Mouse (Mus musculus): ENCODE measurements at regions not wholly inside any gene's neighbourhood (a gene's known extent, or its start where the extent isn't known, plus 50 kb on each side); places are given as distances from the start of the nearest gene placed in this dataset.
"Not testable (repeated sequence)": the region's sequence is repeated elsewhere in the genome, so short reads cannot be mapped to it uniquely, and the experiment has no call there.

GRCm38 (mm10) chr3:33379604-33380003 lies 236.6 kb upstream of the Pex5l start:
- no peak overlapping the region for H3K27ac ChIP-seq
- no peaks in the 10 kb centered on the region for H3K27me3 ChIP-seq
- peaks cover 3% of the 10 kb centered on the region; the same call in 1 of the 2 replicates for H3K4me1 ChIP-seq (replicated peaks)
- WGBS: 70% methylated on average over 2 of the region's 2 CpGs
- no peak for ATAC-seq (replicated peaks; ENCODE audit: insufficient number of reproducible peaks, insufficient read depth, low FRiP score, low read depth)
- no peaks in the 10 kb centered on the region for H3K36me3 ChIP-seq
- no peak overlapping the region for H3K4me3 ChIP-seq
- no peaks in the 10 kb centered on the region for H3K9me3 ChIP-seq (replicated peaks)
- no peak overlapping the region for H3K4me2 ChIP-seq
- H3K9ac ChIP-seq: no peak overlapping the region

GRCm38 (mm10) chr3:33375161-33375560 lies 232.1 kb upstream of the Pex5l start:
- Histone ChIP-seq H3K9ac (no peak overlapping the region), H3K4me2 (no peak overlapping the region)
- 0 out of 2 replicates have a peak, but pooled peaks have one; percentile 18 for ATAC-seq (replicated peaks; ENCODE audit: insufficient number of reproducible peaks, insufficient read depth, low FRiP score, low read depth)

GRCm38 (mm10) chr3:33372806-33373205 lies 229.8 kb upstream of the Pex5l start:
- H3K4me2 ChIP-seq: no peak overlapping the region
- 48% methylated on average over 1 of the region's 1 CpGs for WGBS
- no peaks in the 10 kb centered on the region for H3K36me3 ChIP-seq
- H3K4me1 ChIP-seq (replicated peaks): no peaks in the 10 kb centered on the region; the same call in 1 of the 2 replicates
- no peak overlapping the region for H3K4me3 ChIP-seq
- no peaks in the 10 kb centered on the region for H3K9me3 ChIP-seq (replicated peaks)
- no peak overlapping the region for H3K9ac ChIP-seq
- no peak for ATAC-seq (replicated peaks; ENCODE audit: insufficient number of reproducible peaks, insufficient read depth, low FRiP score, low read depth)
- H3K27me3 ChIP-seq: no peaks in the 10 kb centered on the region
- no peak overlapping the region for H3K27ac ChIP-seq

More at GRCm38 (mm10) chr3:33375161-33375560, 232.1 kb upstream of the Pex5l start:
- Histone ChIP-seq H3K9me3 (replicated peaks) (no peaks in the 10 kb centered on the region), H3K27me3 (no peaks in the 10 kb centered on the region), H3K4me1 (replicated peaks) (peaks cover 3% of the 10 kb centered on the region; the same call in 1 of the 2 replicates), H3K4me3 (no peak overlapping the region), H3K27ac (no peak overlapping the region), H3K36me3 (no peaks in the 10 kb centered on the region)
- 73% methylated on average over 3 of the region's 3 CpGs for WGBS

DNA sequence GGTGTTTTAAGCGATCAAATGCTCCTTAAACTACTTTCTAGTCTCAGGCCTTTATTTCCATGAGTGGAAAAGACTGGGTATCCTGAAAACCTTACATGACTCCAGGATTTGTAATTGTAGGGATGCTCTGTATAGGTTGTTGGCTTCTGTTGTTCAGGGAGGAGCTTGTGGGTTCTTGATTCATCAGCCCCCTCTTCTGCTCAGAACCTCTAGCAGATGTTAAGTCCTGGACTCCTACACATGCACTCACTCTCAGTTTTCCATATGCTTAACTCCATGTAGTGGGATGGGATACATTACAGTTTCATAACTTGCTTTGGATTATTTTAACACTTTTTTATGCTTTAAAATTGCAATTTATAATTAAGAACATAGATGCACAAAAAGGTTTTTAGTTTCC lies 220.5 kb upstream of the Pex5l start:
- no peak overlapping the region for H3K27ac ChIP-seq
- no peak for ATAC-seq (replicated peaks; ENCODE audit: insufficient number of reproducible peaks, insufficient read depth, low FRiP score, low read depth)
- no peaks in the 10 kb centered on the region for H3K27me3 ChIP-seq
- no peaks in the 10 kb centered on the region for H3K36me3 ChIP-seq
- no peak overlapping the region for H3K4me2 ChIP-seq
- no peak overlapping the region for H3K9ac ChIP-seq
- no peak overlapping the region for H3K4me3 ChIP-seq
- no peaks in the 10 kb centered on the region for H3K4me1 ChIP-seq (replicated peaks)
- 78% methylated on average over 1 of the region's 1 CpGs for WGBS
- no peaks in the 10 kb centered on the region for H3K9me3 ChIP-seq (replicated peaks)

- no peak overlapping the region for H3K27ac ChIP-seq
- H3K27me3 ChIP-seq: no peaks in the 10 kb centered on the region
- no peaks in the 10 kb centered on the region for H3K4me1 ChIP-seq (replicated peaks)
- H3K36me3 ChIP-seq: no peaks in the 10 kb centered on the region
- H3K9ac ChIP-seq: no peak overlapping the region
- ATAC-seq (replicated peaks; ENCODE audit: insufficient number of reproducible peaks, insufficient read depth, low FRiP score, low read depth): no peak
- 86% methylated on average over 2 of the region's 2 CpGs for WGBS
- no peak overlapping the region for H3K4me3 ChIP-seq
- no peak overlapping the region for H3K4me2 ChIP-seq
- H3K9me3 ChIP-seq (replicated peaks): no peaks in the 10 kb centered on the region
Observed at GRCm38 (mm10) chr3:33360030-33360429, 217.0 kb upstream of the Pex5l start.

DNA sequence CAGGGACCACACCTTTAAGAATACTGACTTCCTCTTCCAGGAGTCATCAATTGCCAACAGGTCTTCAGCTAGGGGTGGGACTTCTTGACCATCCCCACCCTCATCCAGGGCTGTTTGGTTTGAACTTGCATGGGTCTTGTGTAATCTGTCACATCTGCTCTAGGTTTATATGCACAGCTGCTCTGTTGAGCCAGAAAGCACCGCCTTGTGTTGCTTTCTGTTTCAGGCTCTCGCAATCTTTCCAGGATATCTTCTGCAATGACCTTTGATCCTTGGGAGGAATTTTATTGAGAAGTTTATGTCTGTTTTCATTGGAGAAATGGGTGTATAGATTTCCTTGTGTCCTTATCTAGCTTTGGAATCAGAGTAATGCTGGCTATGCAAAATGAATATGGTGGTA lies 210.8 kb upstream of the Pex5l start:
- Histone ChIP-seq H3K27ac (no peak overlapping the region), H3K4me2 (no peak overlapping the region), H3K9me3 (replicated peaks) (no peaks in the 10 kb centered on the region), H3K4me3 (no peak overlapping the region), H3K4me1 (replicated peaks) (peaks cover 6% of the 10 kb centered on the region; the same call in 1 of the 2 replicates), H3K9ac (no peak overlapping the region), H3K27me3 (no peaks in the 10 kb centered on the region), H3K36me3 (no peaks in the 10 kb centered on the region)
- 83% methylated on average over 2 of the region's 2 CpGs for WGBS
- no peak for ATAC-seq (replicated peaks; ENCODE audit: insufficient number of reproducible peaks, insufficient read depth, low FRiP score, low read depth)

DNA sequence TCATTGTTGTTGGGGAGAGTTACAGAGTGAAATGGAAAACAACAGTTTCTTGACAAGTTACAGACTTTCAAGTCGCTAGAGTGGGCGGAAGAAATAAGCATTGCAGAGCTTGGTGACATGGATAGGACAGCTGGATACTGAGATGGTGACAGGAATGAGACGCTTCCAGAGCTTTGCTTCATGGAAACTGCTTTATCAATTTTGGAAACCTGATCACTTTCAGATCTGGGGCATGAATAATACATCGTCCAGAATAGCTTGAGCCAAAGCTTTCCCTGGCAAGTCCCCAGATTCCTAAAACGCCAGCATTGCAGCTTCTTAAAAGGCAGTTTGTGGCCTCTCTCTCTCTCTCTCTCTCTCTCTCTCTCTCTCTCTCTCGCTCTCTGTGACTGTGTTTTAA lies 207.9 kb upstream of the Pex5l start:
- Histone ChIP-seq H3K9ac (no peak overlapping the region), H3K36me3 (no peaks in the 10 kb centered on the region), H3K4me2 (no peak overlapping the region; the same call in 1 of the 2 replicates), H3K27ac (no peak overlapping the region), H3K4me3 (no peak overlapping the region), H3K27me3 (no peaks in the 10 kb centered on the region), H3K9me3 (replicated peaks) (no peaks in the 10 kb centered on the region), H3K4me1 (replicated peaks) (peaks cover 6% of the 10 kb centered on the region; the same call in 1 of the 2 replicates)
- no peak for ATAC-seq (replicated peaks; ENCODE audit: insufficient number of reproducible peaks, insufficient read depth, low FRiP score, low read depth)
- WGBS: 49% methylated on average over 6 of the region's 6 CpGs

DNA sequence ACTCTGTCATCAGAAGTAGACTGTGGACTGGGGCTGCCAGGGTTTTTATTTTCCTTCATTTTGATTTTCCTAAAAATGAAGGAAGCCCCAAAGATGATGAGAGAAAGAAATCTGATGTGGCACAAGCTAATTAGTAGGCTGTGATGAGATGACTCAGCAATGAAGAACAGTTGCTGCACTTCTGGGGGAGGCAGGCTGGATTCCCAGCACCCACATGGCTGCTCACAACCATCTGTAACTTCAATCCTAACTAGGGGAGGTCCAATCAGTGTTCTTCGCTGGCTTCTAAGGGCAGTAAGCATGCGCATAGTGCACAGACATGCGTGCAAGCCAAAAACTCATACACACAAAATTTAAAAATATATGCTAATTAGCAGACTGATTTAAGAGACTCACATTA lies 191.0 kb upstream of the Pex5l start:
- Histone ChIP-seq H3K27ac (no peak overlapping the region), H3K9ac (no peak overlapping the region), H3K4me3 (no peak overlapping the region), H3K27me3 (no peaks in the 10 kb centered on the region), H3K36me3 (no peaks in the 10 kb centered on the region), H3K4me1 (replicated peaks) (no peaks in the 10 kb centered on the region), H3K4me2 (no peak overlapping the region), H3K9me3 (replicated peaks) (no peaks in the 10 kb centered on the region)
- no peak for ATAC-seq (replicated peaks; ENCODE audit: insufficient number of reproducible peaks, insufficient read depth, low FRiP score, low read depth)
- WGBS: 90% methylated on average over 3 of the region's 3 CpGs

GRCm38 (mm10) chr3:33317691-33318090 lies 174.6 kb upstream of the Pex5l start:
- WGBS: 60% methylated on average over 1 of the region's 1 CpGs
- H3K36me3 ChIP-seq; H3K27me3 ChIP-seq; H3K4me3 ChIP-seq; H3K27ac ChIP-seq; H3K4me2 ChIP-seq; H3K4me1 ChIP-seq (replicated peaks); H3K9me3 ChIP-seq (replicated peaks); H3K9ac ChIP-seq; ATAC-seq (replicated peaks; ENCODE audit: insufficient number of reproducible peaks, insufficient read depth, low FRiP score, low read depth): not testable (repeated sequence)

DNA sequence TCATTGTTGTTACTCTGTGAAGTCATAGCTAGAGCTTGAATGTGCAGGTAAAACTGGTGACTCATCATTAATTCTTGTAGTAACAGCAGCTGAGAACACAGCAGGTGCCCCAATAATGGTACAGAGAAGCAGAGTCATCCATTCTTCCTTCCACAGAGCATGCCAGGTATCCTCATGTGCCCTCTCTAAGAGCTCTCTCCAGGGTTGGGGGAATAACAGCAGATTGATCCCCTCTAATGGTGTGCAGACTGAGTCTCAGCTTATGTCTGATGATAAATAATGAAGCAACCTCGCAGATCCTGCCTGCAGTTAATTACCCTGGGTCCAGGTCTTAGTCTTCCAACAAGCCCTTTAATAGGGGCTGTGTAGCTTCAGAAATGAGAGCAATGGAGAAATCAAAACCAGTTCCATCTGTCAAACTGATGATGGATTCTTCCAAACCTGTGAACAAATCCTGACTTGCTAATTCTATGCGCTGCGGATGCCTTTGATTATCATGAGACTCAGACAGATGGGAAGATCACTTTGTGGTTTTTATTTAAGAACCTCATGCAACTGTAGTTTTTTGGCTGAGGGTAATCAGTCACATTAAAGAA lies 169.3 kb upstream of the Pex5l start:
- Histone ChIP-seq H3K4me1 (replicated peaks) (no peaks in the 10 kb centered on the region), H3K9me3 (replicated peaks) (no peaks in the 10 kb centered on the region), H3K27ac (no peak overlapping the region), H3K36me3 (no peaks in the 10 kb centered on the region), H3K4me3 (no peak overlapping the region), H3K4me2 (no peak overlapping the region), H3K9ac (no peak overlapping the region), H3K27me3 (no peaks in the 10 kb centered on the region)
- WGBS: 78% methylated on average over 3 of the region's 3 CpGs
- no peak for ATAC-seq (replicated peaks; ENCODE audit: insufficient number of reproducible peaks, insufficient read depth, low FRiP score, low read depth)

DNA sequence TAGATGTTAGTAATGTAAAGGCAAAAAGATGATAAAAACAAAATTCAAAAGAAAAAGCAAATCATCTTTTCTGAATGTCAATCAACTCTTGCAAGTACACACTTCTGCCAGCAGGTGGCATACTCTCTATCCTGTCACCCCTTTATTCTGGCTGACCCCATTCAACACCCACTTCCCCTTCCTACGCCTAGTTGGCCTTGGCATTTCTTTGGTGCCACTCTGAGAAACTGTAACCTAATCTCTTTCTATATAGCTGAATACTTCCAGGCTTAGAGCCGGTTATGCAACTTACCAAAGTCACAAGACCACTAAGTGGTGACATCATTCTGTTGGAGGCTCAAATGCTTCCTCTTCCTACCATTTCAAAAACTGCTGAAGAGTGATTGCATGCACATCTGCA lies 165.2 kb upstream of the Pex5l start:
- Histone ChIP-seq H3K36me3 (no peaks in the 10 kb centered on the region), H3K27ac (no peak overlapping the region), H3K27me3 (no peaks in the 10 kb centered on the region), H3K9ac (no peak overlapping the region), H3K4me1 (replicated peaks) (no peaks in the 10 kb centered on the region), H3K9me3 (replicated peaks) (no peaks in the 10 kb centered on the region), H3K4me2 (no peak overlapping the region), H3K4me3 (no peak overlapping the region)
- ATAC-seq (replicated peaks; ENCODE audit: insufficient number of reproducible peaks, insufficient read depth, low FRiP score, low read depth): no peak
- 19% methylated on average over 2 of the region's 2 CpGs for WGBS

- Histone ChIP-seq H3K27ac (no peak overlapping the region), H3K4me3 (no peak overlapping the region), H3K4me2 (no peak overlapping the region), H3K36me3 (no peaks in the 10 kb centered on the region), H3K4me1 (replicated peaks) (no peaks in the 10 kb centered on the region), H3K9ac (no peak overlapping the region), H3K9me3 (replicated peaks) (no peaks in the 10 kb centered on the region), H3K27me3 (no peaks in the 10 kb centered on the region)
- ATAC-seq (replicated peaks; ENCODE audit: insufficient number of reproducible peaks, insufficient read depth, low FRiP score, low read depth): no peak
Observed at GRCm38 (mm10) chr3:33306169-33306568, 163.1 kb upstream of the Pex5l start.

All from heart, embryonic 15.5 days (tissue).